Mouse (Mus musculus): ENCODE data around the gene Lrrc28. TPM values are rescaled to one million over a fixed set of nuclear protein-coding genes. Genes with fewer than 3 reads are reported as not detected.
A peak's percentile ranks its signal among the peaks of the same experiment; 100 is the strongest.

Lrrc28 gene
- polyA plus RNA-seq (2014; fragmentation: Nextera tagmentation; extraction: Ambion mirVana) = 22.1 and 23.6 TPM in 2 replicates

DNA sequence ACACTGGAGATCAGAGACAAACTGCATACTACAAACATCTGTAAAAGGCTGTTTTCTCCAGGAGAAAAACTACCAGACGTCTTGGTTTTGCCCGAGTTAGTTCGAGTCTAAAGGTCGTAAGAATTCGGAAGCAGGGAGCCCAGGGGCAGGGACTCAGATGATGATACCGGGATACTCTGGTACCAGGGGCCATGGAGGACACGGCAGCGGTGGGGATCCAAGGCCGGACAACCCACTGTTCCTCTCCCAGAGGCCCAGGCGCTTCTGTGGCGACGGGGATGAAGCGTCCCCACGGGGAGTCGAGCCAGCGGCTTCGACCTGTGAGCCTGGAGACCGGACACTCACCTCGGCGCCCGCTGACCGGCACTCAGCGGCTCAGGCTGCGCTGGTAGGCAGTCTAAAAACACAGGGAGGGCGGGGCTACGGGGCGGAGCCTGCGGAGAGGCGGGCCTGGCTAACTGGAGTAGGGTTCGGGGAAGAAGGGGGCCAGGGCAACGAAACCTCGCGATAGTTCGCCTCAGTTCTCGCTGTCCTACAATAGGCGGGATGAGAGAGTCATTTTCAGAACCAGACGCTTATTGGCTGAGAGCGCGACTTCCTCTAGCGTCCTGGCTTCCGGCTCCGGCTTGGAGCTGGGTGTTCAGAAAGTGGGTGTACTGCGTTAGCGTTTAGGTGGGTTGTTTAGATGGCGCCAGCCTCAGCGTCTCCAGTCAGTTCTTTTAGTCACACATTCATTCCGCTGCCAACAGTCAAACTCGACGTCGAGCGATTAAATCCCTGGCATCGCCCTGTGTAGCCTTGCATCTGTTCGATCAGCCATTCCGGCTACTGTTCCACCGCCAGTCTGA lies at the start of gene Lrrc28:
Gene Lrrc28, minus strand, starts transcription at position 436 of the 848 bp plus-strand sequence.
- H3K4me2 ChIP-seq = peak within 1 kb of the TSS; percentile 83
- H3K36me3 ChIP-seq (ENCODE audit: control insufficient read depth, insufficient read depth, low read length) = no peaks in the 10 kb centered on the region; the same call in 1 of the 2 replicates
- H3K9ac ChIP-seq (ENCODE audit: low read length) = peak within 1 kb of the TSS; percentile 86
- no peaks in the 10 kb centered on the region for H3K27me3 ChIP-seq (ENCODE audit: control insufficient read depth, insufficient read depth, low read length)
- no peaks in the 10 kb centered on the region for H3K9me3 ChIP-seq (ENCODE audit: control insufficient read depth, low read length)
- H3K27ac ChIP-seq (ENCODE audit: low read depth, low read length) = peak within 1 kb of the TSS; percentile 71
- WGBS = under 1% methylated on average over 55 of the region's 55 CpGs
- H3K4me3 ChIP-seq (ENCODE audit: low read depth, low read length) = peak within 1 kb of the TSS; percentile 76
- DNase-seq (ENCODE audit: low spot score, missing footprints) (peak; percentile 100), ATAC-seq (ENCODE audit: low FRiP score) (peak; percentile 98)
- peaks cover 13% of the 10 kb centered on the region for H3K4me1 ChIP-seq (ENCODE audit: control insufficient read depth, insufficient read depth, low read length)

- H3K9ac ChIP-seq (ENCODE audit: low read length) = no peak overlapping the region
- H3K4me1 ChIP-seq (ENCODE audit: control insufficient read depth, insufficient read depth, low read length) = no peaks in the 10 kb centered on the region
- no peak overlapping the region for H3K4me3 ChIP-seq (ENCODE audit: low read depth, low read length)
- no peak overlapping the region for H3K4me2 ChIP-seq
- WGBS = 94% methylated on average over 23 of the region's 23 CpGs
- no peaks in the 10 kb centered on the region for H3K27me3 ChIP-seq (ENCODE audit: control insufficient read depth, insufficient read depth, low read length)
- H3K27ac ChIP-seq (ENCODE audit: low read depth, low read length) = no peak overlapping the region
- DNase-seq (ENCODE audit: low spot score, missing footprints) (no peak), ATAC-seq (ENCODE audit: low FRiP score) (no peak)
- no peaks in the 10 kb centered on the region for H3K9me3 ChIP-seq (ENCODE audit: control insufficient read depth, low read length)
- H3K36me3 ChIP-seq (ENCODE audit: control insufficient read depth, insufficient read depth, low read length) = no peaks in the 10 kb centered on the region
These were observed 47.9 kb upstream of the Lrrc28 start for GRCm38 (mm10) chr7:67692791-67693538.

- H3K36me3 ChIP-seq (ENCODE audit: control insufficient read depth, insufficient read depth, low read length) = no peaks in the 10 kb centered on the region
- ATAC-seq (ENCODE audit: low FRiP score) (no peak), DNase-seq (ENCODE audit: low spot score, missing footprints) (no peak)
- no peaks in the 10 kb centered on the region for H3K4me1 ChIP-seq (ENCODE audit: control insufficient read depth, insufficient read depth, low read length)
- no peak overlapping the region for H3K4me3 ChIP-seq (ENCODE audit: low read depth, low read length)
- H3K9ac ChIP-seq (ENCODE audit: low read length) = no peak overlapping the region
- 87% methylated on average over 3 of the region's 3 CpGs for WGBS
- no peaks in the 10 kb centered on the region for H3K9me3 ChIP-seq (ENCODE audit: control insufficient read depth, low read length)
- H3K27me3 ChIP-seq (ENCODE audit: control insufficient read depth, insufficient read depth, low read length) = no peaks in the 10 kb centered on the region
- no peak overlapping the region for H3K27ac ChIP-seq (ENCODE audit: low read depth, low read length)
- no peak overlapping the region for H3K4me2 ChIP-seq
These were observed 47.1 kb upstream of the Lrrc28 start for GRCm38 (mm10) chr7:67692141-67692540.

DNA sequence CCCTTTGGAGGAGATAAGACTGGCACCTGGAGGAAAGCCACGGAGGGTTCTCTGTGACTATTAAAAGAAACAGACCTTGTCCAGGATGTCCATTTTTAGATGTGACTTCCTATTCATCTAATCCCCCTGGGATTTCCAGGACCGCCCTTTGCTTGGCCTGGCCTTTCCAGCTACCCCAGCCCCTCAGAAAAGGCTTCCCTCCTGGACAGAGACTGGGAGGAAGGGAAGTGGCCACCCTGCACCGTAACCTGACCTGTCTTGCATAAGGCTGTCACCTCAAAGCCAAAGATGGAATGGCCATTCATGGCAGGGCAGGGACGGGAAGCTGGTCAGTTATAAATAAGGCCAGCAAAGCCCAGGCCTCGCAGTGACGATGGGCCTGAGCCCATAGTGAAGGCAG lies 46.0 kb upstream of the Lrrc28 start:
- Histone ChIP-seq H3K36me3 (ENCODE audit: control insufficient read depth, insufficient read depth, low read length) (no peaks in the 10 kb centered on the region), H3K4me3 (ENCODE audit: low read depth, low read length) (no peak overlapping the region), H3K9ac (ENCODE audit: low read length) (no peak overlapping the region), H3K4me1 (ENCODE audit: control insufficient read depth, insufficient read depth, low read length) (no peaks in the 10 kb centered on the region), H3K27ac (ENCODE audit: low read depth, low read length) (no peak overlapping the region), H3K4me2 (no peak overlapping the region), H3K9me3 (ENCODE audit: control insufficient read depth, low read length) (no peaks in the 10 kb centered on the region), H3K27me3 (ENCODE audit: control insufficient read depth, insufficient read depth, low read length) (no peaks in the 10 kb centered on the region)
- WGBS = 81% methylated on average over 6 of the region's 6 CpGs
- DNase-seq (ENCODE audit: low spot score, missing footprints) (no peak), ATAC-seq (ENCODE audit: low FRiP score) (no peak)

GRCm38 (mm10) chr7:67689793-67690192 lies 44.7 kb upstream of the Lrrc28 start:
- 80% methylated on average over 7 of the region's 7 CpGs for WGBS
- H3K27me3 ChIP-seq (ENCODE audit: control insufficient read depth, insufficient read depth, low read length) = no peaks in the 10 kb centered on the region
- no peak for DNase-seq (ENCODE audit: low spot score, missing footprints)
- H3K9me3 ChIP-seq (ENCODE audit: control insufficient read depth, low read length) = no peaks in the 10 kb centered on the region
- no peaks in the 10 kb centered on the region for H3K4me1 ChIP-seq (ENCODE audit: control insufficient read depth, insufficient read depth, low read length)
- no peak for ATAC-seq (ENCODE audit: low FRiP score)
- H3K9ac ChIP-seq (ENCODE audit: low read length) = no peak overlapping the region
- H3K27ac ChIP-seq (ENCODE audit: low read depth, low read length) = no peak overlapping the region
- no peak overlapping the region for H3K4me3 ChIP-seq (ENCODE audit: low read depth, low read length)
- peaks cover 7% of the 10 kb centered on the region; the same call in 1 of the 2 replicates for H3K36me3 ChIP-seq (ENCODE audit: control insufficient read depth, insufficient read depth, low read length)
- H3K4me2 ChIP-seq = no peak overlapping the region

- Histone ChIP-seq H3K4me3 (ENCODE audit: low read depth, low read length) (no peak overlapping the region), H3K9me3 (ENCODE audit: control insufficient read depth, low read length) (no peaks in the 10 kb centered on the region), H3K27ac (ENCODE audit: low read depth, low read length) (no peak overlapping the region), H3K36me3 (ENCODE audit: control insufficient read depth, insufficient read depth, low read length) (peaks cover 7% of the 10 kb centered on the region; the same call in 1 of the 2 replicates), H3K4me1 (ENCODE audit: control insufficient read depth, insufficient read depth, low read length) (no peaks in the 10 kb centered on the region), H3K9ac (ENCODE audit: low read length) (no peak overlapping the region), H3K27me3 (ENCODE audit: control insufficient read depth, insufficient read depth, low read length) (no peaks in the 10 kb centered on the region), H3K4me2 (no peak overlapping the region)
- WGBS = 66% methylated on average over 3 of the region's 3 CpGs
- ATAC-seq (ENCODE audit: low FRiP score) = no peak
- no peak for DNase-seq (ENCODE audit: low spot score, missing footprints)
These were observed 43.2 kb upstream of the Lrrc28 start for GRCm38 (mm10) chr7:67688281-67688680.

GRCm38 (mm10) chr7:67686545-67686944 lies 41.5 kb upstream of the Lrrc28 start:
- Histone ChIP-seq H3K36me3 (ENCODE audit: control insufficient read depth, insufficient read depth, low read length) (peaks cover 7% of the 10 kb centered on the region; the same call in 1 of the 2 replicates), H3K27ac (ENCODE audit: low read depth, low read length) (no peak overlapping the region), H3K9ac (ENCODE audit: low read length) (no peak overlapping the region), H3K4me2 (no peak overlapping the region), H3K9me3 (ENCODE audit: control insufficient read depth, low read length) (no peaks in the 10 kb centered on the region), H3K4me3 (ENCODE audit: low read depth, low read length) (no peak overlapping the region), H3K27me3 (ENCODE audit: control insufficient read depth, insufficient read depth, low read length) (no peaks in the 10 kb centered on the region), H3K4me1 (ENCODE audit: control insufficient read depth, insufficient read depth, low read length) (no peaks in the 10 kb centered on the region)
- WGBS = 98% methylated on average over 3 of the region's 3 CpGs
- ATAC-seq (ENCODE audit: low FRiP score) = no peak
- DNase-seq (ENCODE audit: low spot score, missing footprints) = no peak

DNA sequence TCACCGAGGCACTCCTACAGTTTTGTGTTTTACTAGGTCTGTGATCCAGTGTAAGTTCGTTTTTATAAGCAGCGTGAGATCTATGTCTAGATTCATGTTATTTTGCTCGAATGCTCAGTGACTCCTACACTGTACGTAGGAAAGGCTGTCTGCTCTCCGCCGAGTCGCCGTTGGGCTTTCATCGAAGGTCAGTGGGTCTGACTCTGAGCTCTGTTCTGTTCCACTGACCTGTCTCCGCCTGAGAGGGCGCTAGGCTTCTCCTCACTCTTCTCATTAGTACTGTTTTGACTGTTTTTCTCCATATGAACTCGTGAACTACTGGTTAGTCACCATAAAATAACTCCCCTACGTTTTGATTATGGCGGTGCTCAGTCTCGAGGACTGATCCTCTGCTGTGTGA lies 37.9 kb upstream of the Lrrc28 start:
- DNase-seq (ENCODE audit: low spot score, missing footprints) = no peak
- ATAC-seq (ENCODE audit: low FRiP score) = no peak
- H3K4me3 ChIP-seq (ENCODE audit: low read depth, low read length) = no peak overlapping the region
- WGBS = 90% methylated on average over 16 of the region's 16 CpGs
- H3K9me3 ChIP-seq (ENCODE audit: control insufficient read depth, low read length) = no peaks in the 10 kb centered on the region
- peaks cover 9% of the 10 kb centered on the region; the same call in 1 of the 2 replicates for H3K36me3 ChIP-seq (ENCODE audit: control insufficient read depth, insufficient read depth, low read length)
- H3K27me3 ChIP-seq (ENCODE audit: control insufficient read depth, insufficient read depth, low read length) = no peaks in the 10 kb centered on the region
- H3K9ac ChIP-seq (ENCODE audit: low read length) = no peak overlapping the region
- H3K4me1 ChIP-seq (ENCODE audit: control insufficient read depth, insufficient read depth, low read length) = no peaks in the 10 kb centered on the region
- no peak overlapping the region for H3K27ac ChIP-seq (ENCODE audit: low read depth, low read length)
- no peak overlapping the region for H3K4me2 ChIP-seq

GRCm38 (mm10) chr7:67681078-67681477 lies 36.0 kb upstream of the Lrrc28 start:
- Histone ChIP-seq H3K27me3 (ENCODE audit: control insufficient read depth, insufficient read depth, low read length) (no peaks in the 10 kb centered on the region), H3K36me3 (ENCODE audit: control insufficient read depth, insufficient read depth, low read length) (peaks cover 9% of the 10 kb centered on the region; the same call in 1 of the 2 replicates), H3K4me1 (ENCODE audit: control insufficient read depth, insufficient read depth, low read length) (no peaks in the 10 kb centered on the region), H3K4me3 (ENCODE audit: low read depth, low read length) (no peak overlapping the region), H3K27ac (ENCODE audit: low read depth, low read length) (no peak overlapping the region), H3K9ac (ENCODE audit: low read length) (no peak overlapping the region), H3K9me3 (ENCODE audit: control insufficient read depth, low read length) (no peaks in the 10 kb centered on the region), H3K4me2 (no peak overlapping the region)
- 83% methylated on average over 9 of the region's 9 CpGs for WGBS
- no peak for DNase-seq (ENCODE audit: low spot score, missing footprints)
- ATAC-seq (ENCODE audit: low FRiP score) = no peak
